Mouse (Mus musculus): ENCODE results near the gene Gnaq. TPM values are rescaled to one million over a fixed set of nuclear protein-coding genes. Genes with fewer than 3 reads are reported as not detected.

Gnaq gene
- polyA plus RNA-seq, 1 experiment from 2014 or later, result 18.1 TPM

GRCm38 (mm10) chr19:16383127-16383526 is 250.5 kb downstream of the Gnaq start:
- no peaks in the 10 kb centered on the region for H3K9me3 ChIP-seq (ENCODE audit: control insufficient read depth, low read length)
- no peaks in the 10 kb centered on the region for H3K27me3 ChIP-seq (ENCODE audit: control insufficient read depth, insufficient read depth, low read length)
- TF ChIP-seq CTCF (IDR thresholded peaks at IDR 0.05; ENCODE audit: low read depth) (no peak), EP300 (optimal IDR thresholded peaks at IDR 0.05) (no peak)
- peaks cover 6% of the 10 kb centered on the region; the same call in 1 of the 2 replicates for H3K36me3 ChIP-seq (ENCODE audit: control insufficient read depth, insufficient read depth, low read length)
- no peak overlapping the region for H3K27ac ChIP-seq (replicated peaks)
- H3K4me3 ChIP-seq (ENCODE audit: low read depth, low read length), result no peak overlapping the region
- DNase-seq (ENCODE audit: low spot score) (no peak), ATAC-seq (ENCODE audit: low FRiP score, low TSS enrichment) (no peak)
- no peak overlapping the region for H3K9ac ChIP-seq (ENCODE audit: low read length)
- H3K4me2 ChIP-seq (replicated peaks; ENCODE audit: low read depth), result no peak overlapping the region
- H3K4me1 ChIP-seq (replicated peaks; ENCODE audit: control insufficient read depth, insufficient read depth), result no peaks in the 10 kb centered on the region
- 70% methylated on average over 13 of the region's 13 CpGs for WGBS

- Histone ChIP-seq H3K4me3 (ENCODE audit: low read depth, low read length) (no peak overlapping the region), H3K27ac (replicated peaks) (no peak overlapping the region), H3K36me3 (ENCODE audit: control insufficient read depth, insufficient read depth, low read length) (peaks cover 2% of the 10 kb centered on the region; the same call in 1 of the 2 replicates), H3K4me2 (replicated peaks; ENCODE audit: low read depth) (no peak overlapping the region), H3K9ac (ENCODE audit: low read length) (no peak overlapping the region), H3K4me1 (replicated peaks; ENCODE audit: control insufficient read depth, insufficient read depth) (no peaks in the 10 kb centered on the region), H3K9me3 (ENCODE audit: control insufficient read depth, low read length) (no peaks in the 10 kb centered on the region), H3K27me3 (ENCODE audit: control insufficient read depth, insufficient read depth, low read length) (no peaks in the 10 kb centered on the region)
- TF ChIP-seq EP300 (optimal IDR thresholded peaks at IDR 0.05) (no peak), CTCF (IDR thresholded peaks at IDR 0.05; ENCODE audit: low read depth) (no peak)
- ATAC-seq (ENCODE audit: low FRiP score, low TSS enrichment) (no peak), DNase-seq (ENCODE audit: low spot score) (no peak)
- 91% methylated on average over 6 of the region's 6 CpGs for WGBS
These were observed 251.5 kb downstream of the Gnaq start for GRCm38 (mm10) chr19:16384094-16384493.

DNA sequence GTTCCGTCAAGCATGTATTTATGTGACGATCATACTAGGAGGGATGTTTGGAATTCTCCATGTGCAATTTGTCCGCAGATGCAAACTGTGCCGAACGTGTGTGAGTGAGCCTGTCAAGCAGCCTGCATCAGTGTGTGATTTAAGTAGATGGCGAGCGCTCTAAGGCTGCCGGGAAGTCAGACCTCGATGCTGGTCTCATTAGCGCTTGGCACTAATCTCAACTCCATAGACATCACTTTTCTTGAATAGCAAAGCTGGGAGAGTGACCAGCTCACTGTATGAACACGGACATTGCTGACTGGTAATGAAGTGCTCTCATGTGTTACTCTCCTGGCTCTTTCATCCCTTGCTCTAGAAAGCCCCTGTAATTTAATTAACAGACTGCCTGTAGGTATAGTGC is 252.3 kb downstream of the Gnaq start:
- ATAC-seq (ENCODE audit: low FRiP score, low TSS enrichment) (no peak), DNase-seq (ENCODE audit: low spot score) (no peak)
- no peaks in the 10 kb centered on the region for H3K27me3 ChIP-seq (ENCODE audit: control insufficient read depth, insufficient read depth, low read length)
- no peaks in the 10 kb centered on the region for H3K9me3 ChIP-seq (ENCODE audit: control insufficient read depth, low read length)
- no peak overlapping the region for H3K9ac ChIP-seq (ENCODE audit: low read length)
- 62% methylated on average over 11 of the region's 11 CpGs for WGBS
- H3K4me1 ChIP-seq (replicated peaks; ENCODE audit: control insufficient read depth, insufficient read depth), result no peaks in the 10 kb centered on the region
- H3K27ac ChIP-seq (replicated peaks), result no peak overlapping the region
- no peak overlapping the region for H3K4me2 ChIP-seq (replicated peaks; ENCODE audit: low read depth)
- H3K36me3 ChIP-seq (ENCODE audit: control insufficient read depth, insufficient read depth, low read length), result peaks cover 2% of the 10 kb centered on the region; the same call in 1 of the 2 replicates
- no peak for TF ChIP-seq EP300 (optimal IDR thresholded peaks at IDR 0.05)
- no peak for TF ChIP-seq CTCF (IDR thresholded peaks at IDR 0.05; ENCODE audit: low read depth)
- no peak overlapping the region for H3K4me3 ChIP-seq (ENCODE audit: low read depth, low read length)

DNA sequence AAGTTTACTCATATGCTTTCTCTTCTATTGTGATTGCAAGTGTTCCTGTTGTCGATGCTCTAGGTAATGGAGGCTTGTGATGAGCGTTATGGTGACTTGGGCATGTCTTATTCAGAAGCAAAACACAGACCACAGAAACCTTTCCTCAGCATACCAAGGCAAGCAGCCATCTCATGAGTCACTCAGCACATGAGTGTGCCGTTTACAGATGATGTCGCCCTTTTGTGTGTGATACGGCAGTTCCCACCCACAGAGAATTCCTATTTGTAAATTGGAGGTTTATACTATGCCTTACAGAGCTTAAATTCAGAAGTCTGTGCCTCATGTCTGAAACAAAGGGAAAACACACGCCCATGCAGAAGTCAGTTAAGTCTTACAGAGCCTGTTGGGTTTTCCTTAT is 253.9 kb downstream of the Gnaq start:
- 45% methylated on average over 6 of the region's 6 CpGs for WGBS
- H3K4me2 ChIP-seq (replicated peaks; ENCODE audit: low read depth), result no peak overlapping the region
- peaks cover 2% of the 10 kb centered on the region; the same call in 1 of the 2 replicates for H3K36me3 ChIP-seq (ENCODE audit: control insufficient read depth, insufficient read depth, low read length)

DNA sequence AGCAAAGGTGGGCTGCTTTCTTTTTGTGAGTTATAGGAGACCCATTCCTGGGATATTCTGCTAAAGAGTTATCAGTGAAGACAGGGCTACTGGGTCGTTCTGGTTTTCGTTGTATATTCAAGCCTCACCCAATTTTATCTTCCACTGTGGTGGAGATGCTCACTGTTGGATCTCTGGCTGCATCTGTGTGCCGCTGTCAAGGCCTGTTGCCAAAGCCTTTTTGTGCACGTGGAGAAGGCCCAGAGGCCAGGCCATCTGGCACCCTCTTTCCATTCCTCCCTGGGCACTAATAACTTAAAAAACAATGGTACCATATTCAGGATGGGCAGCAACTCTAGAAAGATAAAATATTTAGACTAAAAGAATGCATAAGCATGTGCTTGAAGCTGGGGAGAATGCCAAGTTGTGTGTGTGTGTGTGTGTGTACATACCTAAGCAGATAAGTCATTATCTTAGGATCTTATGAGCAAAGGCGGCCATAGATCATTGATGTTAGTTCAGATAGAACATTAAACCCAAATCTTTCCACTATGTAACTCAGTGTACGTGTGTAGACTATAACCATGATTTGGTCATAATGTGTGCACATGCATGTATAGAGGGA is 257.7 kb downstream of the Gnaq start:
- H3K4me3 ChIP-seq (ENCODE audit: low read depth, low read length), result no peak overlapping the region
- 79% methylated on average over 6 of the region's 6 CpGs for WGBS
- ATAC-seq (ENCODE audit: low FRiP score, low TSS enrichment) (no peak), DNase-seq (ENCODE audit: low spot score) (no peak)
- no peaks in the 10 kb centered on the region for H3K27me3 ChIP-seq (ENCODE audit: control insufficient read depth, insufficient read depth, low read length)
- H3K9me3 ChIP-seq (ENCODE audit: control insufficient read depth, low read length), result no peaks in the 10 kb centered on the region
- TF ChIP-seq CTCF (IDR thresholded peaks at IDR 0.05; ENCODE audit: low read depth), result no peak
- TF ChIP-seq EP300 (optimal IDR thresholded peaks at IDR 0.05), result no peak
- peaks cover 5% of the 10 kb centered on the region; the same call in 1 of the 2 replicates for H3K36me3 ChIP-seq (ENCODE audit: control insufficient read depth, insufficient read depth, low read length)
- no peak overlapping the region for H3K27ac ChIP-seq (replicated peaks)
- no peak overlapping the region for H3K9ac ChIP-seq (ENCODE audit: low read length)
- no peaks in the 10 kb centered on the region for H3K4me1 ChIP-seq (replicated peaks; ENCODE audit: control insufficient read depth, insufficient read depth)
- no peak overlapping the region for H3K4me2 ChIP-seq (replicated peaks; ENCODE audit: low read depth)

More for the DNA sequence above, 253.9 kb downstream of the Gnaq start:
- 0 out of 2 replicates have a peak, but pooled peaks have one; percentile 49 for ATAC-seq (ENCODE audit: low FRiP score, low TSS enrichment)
- no peak overlapping the region for H3K27ac ChIP-seq (replicated peaks)
- DNase-seq (ENCODE audit: low spot score), result no peak
- no peaks in the 10 kb centered on the region for H3K9me3 ChIP-seq (ENCODE audit: control insufficient read depth, low read length)
- H3K4me1 ChIP-seq (replicated peaks; ENCODE audit: control insufficient read depth, insufficient read depth), result no peaks in the 10 kb centered on the region
- H3K27me3 ChIP-seq (ENCODE audit: control insufficient read depth, insufficient read depth, low read length), result no peaks in the 10 kb centered on the region
- H3K9ac ChIP-seq (ENCODE audit: low read length), result no peak overlapping the region
- no peak overlapping the region for H3K4me3 ChIP-seq (ENCODE audit: low read depth, low read length)
- no peak for TF ChIP-seq CTCF (IDR thresholded peaks at IDR 0.05; ENCODE audit: low read depth)
- no peak for TF ChIP-seq EP300 (optimal IDR thresholded peaks at IDR 0.05)

DNA sequence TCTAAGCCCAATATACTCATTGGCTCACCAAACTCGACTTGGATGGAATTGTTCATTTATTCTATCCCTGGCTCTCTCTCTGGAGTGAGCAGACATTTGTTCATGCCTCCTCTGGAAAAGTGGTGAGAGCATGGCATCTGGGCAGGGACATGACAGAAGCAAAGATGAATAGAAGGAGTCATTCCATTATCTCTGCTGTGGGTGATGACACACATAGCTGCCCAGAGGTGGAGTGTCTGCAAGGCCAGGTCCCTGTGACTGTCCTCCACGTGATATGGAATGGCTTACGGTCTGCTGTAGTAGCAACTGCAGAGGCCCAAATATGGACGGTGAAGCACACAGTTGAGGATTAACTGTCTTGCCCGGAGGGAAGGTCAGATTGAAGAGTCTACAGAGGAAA is 261.8 kb downstream of the Gnaq start:
- Histone ChIP-seq H3K27me3 (ENCODE audit: control insufficient read depth, insufficient read depth, low read length) (no peaks in the 10 kb centered on the region), H3K36me3 (ENCODE audit: control insufficient read depth, insufficient read depth, low read length) (peaks cover 3% of the 10 kb centered on the region; the same call in 1 of the 2 replicates), H3K9me3 (ENCODE audit: control insufficient read depth, low read length) (no peaks in the 10 kb centered on the region), H3K9ac (ENCODE audit: low read length) (no peak overlapping the region), H3K4me3 (ENCODE audit: low read depth, low read length) (no peak overlapping the region), H3K27ac (replicated peaks) (no peak overlapping the region), H3K4me1 (replicated peaks; ENCODE audit: control insufficient read depth, insufficient read depth) (no peaks in the 10 kb centered on the region), H3K4me2 (replicated peaks; ENCODE audit: low read depth) (no peak overlapping the region)
- no peak for TF ChIP-seq EP300 (optimal IDR thresholded peaks at IDR 0.05)
- TF ChIP-seq CTCF (IDR thresholded peaks at IDR 0.05; ENCODE audit: low read depth), result no peak
- ATAC-seq (ENCODE audit: low FRiP score, low TSS enrichment) (no peak), DNase-seq (ENCODE audit: low spot score) (no peak)
- 81% methylated on average over 5 of the region's 5 CpGs for WGBS
